Mouse (Mus musculus) left cerebral cortex, postnatal 10 days (tissue): ENCODE results near the gene Otx1. TPM values are rescaled to one million over a fixed set of nuclear protein-coding genes. Genes with fewer than 3 reads are reported as not detected.

Experiments used
- DNase-seq, 2 experiments: peaks; one replicate each; pipeline ENCODE4 v3.0.0; 2021 to 2022; ENCODE audit warnings: low spot score in 2 of 2, mixed read lengths in 1 of 2; ENCODE audit errors: extremely low spot score in 1 of 2
- intact Hi-C: fragments of 180-260 bp; cut with DNase I; formaldehyde crosslinking; loops from one replicate; pipeline ENCODE4 v1.15.1; 2025
- total RNA-seq, 2 experiments: library from RNA; stranded (reverse); gene quantifications; 2 replicates each; pipeline ENCODE4 v1.2.3; 2021

Otx1 gene
- total RNA-seq, 2 experiments from 2014 or later: 6.4 to 6.6 TPM

GRCm38 (mm10) chr11:21974005-21974531 is 28.6 kb downstream of the Otx1 start:
- intact Hi-C loops: no loop called here
- no peak for DNase-seq

- DNase-seq: no peak
- intact Hi-C loops: no loop called here
These were observed 29.1 kb downstream of the Otx1 start for GRCm38 (mm10) chr11:21973597-21973996.

- DNase-seq: no peak
- intact Hi-C loops: no loop called here
These were observed 33.8 kb downstream of the Otx1 start for GRCm38 (mm10) chr11:21968922-21969321.

GRCm38 (mm10) chr11:21955167-21955566 is 47.5 kb downstream of the Otx1 start:
- DNase-seq: no peak
- intact Hi-C loops: no loop called here

GRCm38 (mm10) chr11:21951657-21952237 is 51.0 kb downstream of the Otx1 start:
- intact Hi-C loops: no loop called here
- DNase-seq: no peak

GRCm38 (mm10) chr11:21950094-21950493 is 52.6 kb downstream of the Otx1 start:
- intact Hi-C loops: no loop called here
- DNase-seq: no peak
